Mouse (Mus musculus) layer of hippocampus, postnatal 36 days (tissue): Measurements from ENCODE around the gene Gm17364. TPM values are rescaled to one million over a fixed set of nuclear protein-coding genes. Genes with fewer than 3 reads are reported as not detected.
"Not testable (repeated sequence)": the region's sequence is repeated elsewhere in the genome, so short reads cannot be mapped to it uniquely, and the experiment has no call there.

Experiments
- DNase-seq, 2 experiments: peaks; one replicate each; pipeline ENCODE4 v3.0.0; 2022
- total RNA-seq, 2 experiments: library from RNA; stranded (reverse); gene quantifications; 2 replicates each; pipeline ENCODE4 v1.2.3; 2021

The Gm17364 gene
- total RNA-seq, 2 experiments from 2014 or later, result not detected

GRCm38 (mm10) chr13:41251232-41251631, 22.5 kb downstream of the Gm17364 start:
- DNase-seq, result not testable (repeated sequence)

GRCm38 (mm10) chr13:41250318-41250981, 23.3 kb downstream of the Gm17364 start:
- no peak for DNase-seq

GRCm38 (mm10) chr13:41249538-41250317, 24.0 kb downstream of the Gm17364 start, which contains the start of gene Smim13:
Gene Smim13, plus strand, starts transcription at chr13:41249844.
- DNase-seq, result peak; percentile 93 to 95

- DNase-seq, result no peak
These were observed 24.8 kb downstream of the Gm17364 start for GRCm38 (mm10) chr13:41248751-41249520.

- no peak for DNase-seq
These were observed 29.4 kb downstream of the Gm17364 start for GRCm38 (mm10) chr13:41244306-41244830.

GRCm38 (mm10) chr13:41241557-41241956, 32.2 kb downstream of the Gm17364 start:
- DNase-seq, result no peak

GRCm38 (mm10) chr13:41238805-41239130, 35.0 kb downstream of the Gm17364 start:
- no peak for DNase-seq

GRCm38 (mm10) chr13:41238035-41238804, 35.6 kb downstream of the Gm17364 start:
- no peak for DNase-seq

GRCm38 (mm10) chr13:41235845-41236741, 37.7 kb downstream of the Gm17364 start:
- DNase-seq, result no peak

GRCm38 (mm10) chr13:41235181-41235580, 38.6 kb downstream of the Gm17364 start:
- DNase-seq, result no peak

- no peak for DNase-seq
These were observed 40.5 kb downstream of the Gm17364 start for GRCm38 (mm10) chr13:41233241-41233640.

- DNase-seq, result no peak
These were observed 41.6 kb downstream of the Gm17364 start for GRCm38 (mm10) chr13:41232209-41232608.

- peak; percentile 35 to 38 for DNase-seq
These were observed 42.3 kb downstream of the Gm17364 start for GRCm38 (mm10) chr13:41231389-41231983.

- DNase-seq, result no peak
These were observed 43.5 kb downstream of the Gm17364 start for GRCm38 (mm10) chr13:41230256-41230655.

GRCm38 (mm10) chr13:41228060-41228459, 45.7 kb downstream of the Gm17364 start:
- DNase-seq, result no peak

- DNase-seq, result no peak
These were observed 47.3 kb downstream of the Gm17364 start for GRCm38 (mm10) chr13:41226513-41226912.
